Mouse (Mus musculus) kidney, postnatal 25 days (tissue): ENCODE data around the gene Il7r.
"Not testable (repeated sequence)": the region's sequence is repeated elsewhere in the genome, so short reads cannot be mapped to it uniquely, and the experiment has no call there.

Source experiments
- DNase-seq, 2 experiments: peaks; one replicate each; pipeline ENCODE4 v3.0.0; 2021; ENCODE audit warnings: mixed read lengths in 2 of 2

Gene Il7r

DNA sequence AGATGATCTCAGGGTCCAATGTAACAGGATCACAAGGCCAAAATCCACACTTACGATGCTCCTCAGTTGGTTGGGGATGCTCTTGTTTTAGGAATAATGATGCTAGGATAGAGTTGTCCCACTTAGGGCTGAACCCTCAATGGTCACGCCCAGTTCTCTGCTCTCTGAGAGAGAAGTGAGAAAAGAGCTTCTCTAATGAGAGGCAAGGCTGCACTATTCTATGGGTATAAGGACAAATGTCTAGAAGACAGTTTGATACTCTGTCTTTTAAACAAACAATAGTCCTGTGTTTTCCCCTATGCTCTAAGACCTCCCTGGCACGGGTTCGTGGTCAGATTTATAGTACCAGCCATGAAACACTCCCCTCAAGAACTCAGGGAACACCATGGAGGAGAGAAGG, at the start of gene Il7r:
Gene Il7r, minus strand, starts transcription at position 101 of the 400 bp plus-strand sequence.
- no peak for DNase-seq

DNA sequence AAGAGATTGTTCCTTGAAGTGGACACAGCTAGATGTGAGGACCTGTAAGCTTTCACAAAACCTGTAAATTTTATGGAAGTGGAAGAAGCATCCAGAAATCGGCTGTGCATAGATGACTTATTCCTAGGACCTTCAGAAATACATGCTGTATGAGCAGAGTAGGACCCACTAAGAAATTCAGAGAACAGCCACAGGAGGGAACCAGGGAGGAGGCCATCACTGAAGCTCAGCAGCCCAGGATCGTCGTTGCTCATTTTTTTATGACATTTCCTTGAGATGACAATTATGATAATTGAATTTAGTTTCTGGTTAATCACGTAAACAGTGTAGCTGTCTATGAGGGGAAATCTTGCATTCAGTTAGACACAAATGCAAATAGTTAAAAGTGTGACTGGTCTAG, 47.3 kb upstream of the Il7r start:
- DNase-seq, result no peak

DNA sequence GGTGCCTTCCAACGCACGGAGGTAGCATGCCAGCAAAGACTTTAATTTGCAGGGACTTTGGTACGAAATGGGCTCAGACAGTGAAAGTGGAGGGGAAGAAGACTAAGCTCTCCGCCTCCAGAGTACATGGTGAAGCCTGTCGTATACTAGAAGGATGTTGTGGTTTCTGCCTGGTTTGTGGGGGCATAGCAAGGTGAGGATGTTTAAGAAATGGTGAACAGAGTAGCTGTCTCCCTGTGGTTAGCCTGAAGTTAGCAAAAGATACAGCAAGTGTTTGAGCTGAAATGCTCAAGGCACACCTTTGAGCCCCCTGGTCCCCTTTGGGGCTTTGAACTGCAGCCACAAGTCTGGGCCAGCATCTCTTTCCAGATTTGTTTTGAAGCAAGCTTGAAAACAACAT, 44.8 kb upstream of the Il7r start:
- no peak for DNase-seq

DNA sequence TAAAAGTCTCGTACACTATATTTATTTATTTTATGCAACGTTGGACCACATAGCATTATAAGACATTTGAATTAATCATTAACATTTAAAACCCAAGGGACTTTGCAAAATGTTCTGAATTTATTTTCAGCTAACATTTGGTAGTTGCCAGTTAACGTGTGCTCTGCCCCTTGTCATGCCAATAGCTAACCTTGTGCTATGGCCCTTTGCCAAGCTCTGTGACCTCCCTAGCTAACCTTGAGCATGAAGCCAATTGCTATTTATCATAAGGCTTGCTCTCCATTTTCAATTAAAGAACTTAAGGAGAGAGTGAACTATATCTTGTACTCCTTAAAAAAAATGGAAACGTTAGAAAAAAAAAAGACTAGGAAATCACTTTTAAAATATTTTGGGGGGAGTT, 43.4 kb upstream of the Il7r start:
- DNase-seq, result peak; percentile 83 to 84

GRCm38 (mm10) chr15:9572664-9573063, 42.7 kb upstream of the Il7r start:
- DNase-seq, result no peak

DNA sequence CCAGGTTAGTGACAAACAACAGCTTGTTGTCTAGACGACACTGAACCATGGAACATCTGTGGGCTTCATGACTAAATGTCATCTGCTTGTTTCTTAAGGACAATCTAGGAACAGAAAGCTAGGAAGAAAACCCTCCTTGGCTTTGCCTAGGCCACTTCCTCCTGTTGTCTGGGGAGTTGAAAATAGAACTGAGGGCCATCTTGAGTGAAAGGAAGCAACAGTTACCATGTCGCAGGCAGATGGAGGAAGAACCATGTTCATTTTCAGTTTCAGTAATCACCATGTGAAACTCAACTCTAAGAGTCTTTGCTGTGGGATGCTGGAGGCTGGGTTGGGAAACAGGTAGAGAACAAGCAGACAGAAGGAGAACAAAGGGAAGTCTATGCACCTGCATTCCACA, 41.9 kb upstream of the Il7r start:
- no peak for DNase-seq

GRCm38 (mm10) chr15:9567316-9567715, 37.3 kb upstream of the Il7r start:
- DNase-seq, result no peak

GRCm38 (mm10) chr15:9565396-9565795, 35.4 kb upstream of the Il7r start:
- peak in 1 of 2 experiments; percentile 42 for DNase-seq

DNA sequence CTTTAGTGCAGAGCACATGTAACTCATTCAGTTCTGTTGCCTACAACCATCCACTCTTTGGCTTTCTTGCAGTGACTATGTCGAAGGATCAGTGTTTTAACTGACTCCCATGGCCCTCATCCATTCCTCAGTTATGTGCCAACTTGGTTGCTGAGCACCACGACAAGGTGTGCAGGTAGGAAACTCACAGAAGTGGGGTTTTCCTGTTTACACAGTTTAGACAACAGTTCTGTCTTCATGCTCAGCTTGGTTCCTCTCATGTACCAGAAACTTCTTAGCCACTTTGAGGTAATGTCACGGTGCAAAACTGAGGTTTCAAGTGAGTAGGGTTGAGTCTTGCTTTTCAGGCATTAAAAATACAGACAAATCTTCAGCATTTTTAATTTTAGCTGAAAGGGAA, 34.2 kb upstream of the Il7r start:
- DNase-seq, result no peak

DNA sequence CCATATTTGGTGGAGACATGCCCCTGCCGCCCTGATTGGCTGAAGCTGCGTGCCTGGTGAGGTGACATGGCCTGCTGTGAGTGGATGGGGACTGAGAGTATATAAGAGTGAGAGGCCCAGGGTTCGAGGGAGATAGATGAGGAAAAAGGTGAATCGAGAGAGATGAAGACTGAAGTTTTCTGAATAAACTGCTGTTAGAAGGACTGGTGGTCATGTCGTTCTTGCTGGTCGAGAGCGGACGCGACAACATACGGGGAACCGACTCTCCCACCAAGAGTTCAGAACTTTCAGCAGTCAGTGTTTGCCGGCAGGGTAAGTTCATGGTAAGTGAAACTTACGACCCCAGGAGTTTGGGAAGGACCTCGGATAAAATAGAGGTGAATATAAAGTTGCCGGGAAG, 27.3 kb upstream of the Il7r start:
- not testable (repeated sequence) for DNase-seq

GRCm38 (mm10) chr15:9548951-9549350, 19.0 kb upstream of the Il7r start:
- no peak for DNase-seq

DNA sequence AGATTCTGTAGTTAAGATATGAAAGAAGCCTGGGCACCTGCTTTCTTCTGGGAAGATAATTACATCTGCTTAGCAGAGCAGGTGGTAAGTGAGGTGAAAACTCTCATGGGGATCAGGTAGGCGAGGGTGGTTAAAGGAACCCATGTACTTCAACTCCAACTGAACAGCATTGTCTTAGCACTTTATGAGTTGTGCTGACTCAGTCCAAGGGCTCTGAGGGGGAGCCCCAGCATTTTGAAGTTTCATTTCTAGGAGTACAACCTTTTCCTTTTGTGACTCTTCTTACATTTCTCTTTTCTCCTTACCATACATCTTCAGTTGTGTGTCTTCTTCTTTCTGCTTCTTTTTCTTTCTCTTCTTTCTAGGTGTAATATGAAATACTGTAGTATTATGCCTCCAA, 5.2 kb upstream of the Il7r start:
- no peak for DNase-seq

DNA sequence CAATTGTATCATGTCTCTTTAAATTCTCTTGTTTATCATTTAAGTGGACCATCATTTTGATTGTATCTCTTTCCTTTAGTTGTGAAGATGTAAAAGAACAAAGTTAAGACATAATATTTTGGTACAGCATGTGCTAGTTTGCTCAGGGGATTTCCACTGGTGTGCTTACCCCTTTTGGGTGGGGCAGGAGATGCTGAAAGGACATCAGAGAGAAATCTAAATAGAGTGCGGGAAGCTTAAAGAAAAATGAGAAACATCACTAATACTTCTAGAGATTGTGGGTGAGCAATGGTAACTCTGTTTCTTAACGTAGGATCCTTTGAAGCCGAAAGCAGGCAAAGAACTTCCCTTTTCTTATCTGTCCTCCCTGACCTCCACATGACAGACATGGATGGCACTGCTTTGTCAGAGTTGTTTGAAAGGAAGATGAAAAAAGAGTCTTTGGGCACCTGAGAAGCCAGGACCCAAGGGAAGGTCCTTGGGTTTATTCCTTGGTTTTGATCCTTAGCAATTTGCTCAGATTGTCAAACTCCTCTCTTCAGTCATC, 3.5 kb upstream of the Il7r start:
- no peak for DNase-seq

DNA sequence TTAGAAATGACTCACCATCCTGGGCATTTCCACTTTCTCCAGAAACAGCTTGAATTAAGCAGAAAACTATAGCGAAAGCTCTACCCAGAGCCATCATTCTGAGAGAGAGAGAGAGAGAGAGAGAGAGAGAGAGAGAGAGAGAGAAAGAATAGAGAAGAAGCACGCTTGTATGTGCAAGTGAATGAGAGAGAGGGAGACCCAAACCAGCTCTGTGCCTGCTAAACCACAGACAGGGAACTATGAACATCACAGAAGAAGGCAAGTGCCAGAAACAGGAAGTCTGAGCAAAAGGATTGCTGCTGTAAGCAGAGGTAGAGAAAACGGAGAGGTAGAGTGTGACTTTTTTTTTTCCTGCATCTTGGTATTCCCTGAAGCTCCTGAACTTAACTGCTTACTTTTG, 330 bp downstream of the Il7r start:
- DNase-seq, result no peak

DNA sequence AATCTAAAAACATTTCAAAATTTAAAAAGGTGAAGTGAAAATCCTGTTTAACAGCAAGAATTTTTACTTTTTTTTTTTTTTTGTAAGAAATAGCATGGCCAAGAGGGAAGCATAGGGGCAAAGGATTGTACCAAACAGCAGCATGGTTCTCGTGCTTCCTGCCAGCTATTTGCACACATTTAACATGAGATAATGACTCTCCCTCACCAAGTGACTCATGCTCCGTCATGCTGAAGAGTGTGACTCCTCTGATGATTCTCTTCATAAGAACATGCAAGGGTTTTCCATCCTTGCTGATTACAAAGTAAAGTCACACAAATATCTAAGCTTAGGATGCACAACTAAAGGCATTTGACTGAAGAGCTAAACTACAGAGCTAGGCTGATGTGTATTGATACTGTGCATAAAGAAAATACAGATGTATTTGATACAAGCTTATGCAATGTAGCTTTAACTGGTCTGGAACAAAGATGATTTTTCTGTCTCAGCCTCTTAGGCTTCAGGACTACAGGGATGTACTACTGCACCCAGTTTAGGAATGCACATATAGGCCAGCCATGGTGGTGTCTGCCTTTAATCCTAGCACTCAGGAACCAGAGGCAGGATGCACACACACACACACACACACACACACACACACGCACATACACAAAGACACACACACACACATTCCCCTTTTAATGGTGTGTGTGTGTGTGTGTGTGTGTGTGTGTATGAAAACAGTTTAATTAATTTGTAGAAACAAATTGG, 1.6 kb downstream of the Il7r start:
- DNase-seq, result no peak

DNA sequence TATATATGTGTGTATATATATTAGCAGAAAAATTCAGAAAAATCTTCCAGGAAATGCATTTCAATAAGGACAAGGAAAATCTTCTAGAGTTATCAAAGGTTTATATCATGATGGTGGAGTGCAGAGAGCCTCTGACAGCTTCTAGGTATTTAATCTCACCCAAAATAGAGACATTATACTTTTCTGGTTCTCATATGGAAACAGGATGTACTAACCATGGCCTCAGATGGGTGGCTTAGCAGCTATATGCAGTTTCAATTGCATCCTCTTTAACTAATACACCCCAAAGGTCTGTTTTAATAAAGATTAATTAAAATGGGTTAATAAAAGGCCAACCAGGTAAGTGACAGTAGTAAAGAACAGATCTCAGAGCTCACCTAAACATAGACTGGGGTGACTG, 3.6 kb downstream of the Il7r start:
- DNase-seq, result no peak

- DNase-seq, result no peak
Observed at GRCm38 (mm10) chr15:9524907-9525306, 5.1 kb downstream of the Il7r start.

DNA sequence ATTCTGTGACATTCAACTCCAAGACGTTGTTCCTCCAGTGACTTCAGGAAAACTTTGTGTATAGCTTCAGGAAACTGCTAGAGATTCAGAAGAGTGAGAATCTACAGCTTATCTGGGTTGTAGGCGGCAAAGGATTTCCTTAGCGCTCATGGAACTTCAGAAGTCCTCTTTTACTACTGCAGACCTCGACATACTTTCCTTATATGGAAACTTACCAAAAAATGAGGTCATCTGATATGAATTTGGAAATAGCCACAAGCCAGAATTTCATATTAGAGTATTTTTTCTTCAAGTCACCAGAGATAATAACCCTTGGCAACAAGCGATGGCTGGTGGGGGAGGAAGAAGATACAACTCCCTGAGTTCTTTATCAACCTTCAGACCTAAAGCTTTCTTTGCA, 6.0 kb downstream of the Il7r start:
- no peak for DNase-seq

- no peak for DNase-seq
Observed at GRCm38 (mm10) chr15:9523059-9523458, 6.9 kb downstream of the Il7r start.

GRCm38 (mm10) chr15:9492077-9492476, 37.9 kb downstream of the Il7r start:
- no peak for DNase-seq

GRCm38 (mm10) chr15:9489417-9490118, 40.4 kb downstream of the Il7r start:
- DNase-seq, result no peak

DNA sequence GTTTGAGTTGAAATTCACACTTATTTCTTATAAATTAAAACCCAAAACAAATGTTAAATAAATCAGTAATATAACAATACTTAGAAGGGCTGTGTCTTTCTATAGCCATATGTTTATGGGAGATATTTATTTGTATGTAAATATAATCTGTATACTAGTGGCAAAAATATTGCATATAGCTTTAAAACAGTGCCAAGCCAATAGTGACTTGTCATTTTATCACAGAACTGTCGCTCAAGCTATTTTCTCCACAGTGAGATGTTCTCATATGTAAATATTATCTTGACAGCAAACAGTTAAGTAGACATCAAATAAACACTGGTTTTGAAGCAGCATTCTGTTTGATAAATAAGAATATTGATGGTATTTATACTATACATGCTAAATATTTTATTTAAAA, 56.8 kb downstream of the Il7r start:
- no peak for DNase-seq

DNA sequence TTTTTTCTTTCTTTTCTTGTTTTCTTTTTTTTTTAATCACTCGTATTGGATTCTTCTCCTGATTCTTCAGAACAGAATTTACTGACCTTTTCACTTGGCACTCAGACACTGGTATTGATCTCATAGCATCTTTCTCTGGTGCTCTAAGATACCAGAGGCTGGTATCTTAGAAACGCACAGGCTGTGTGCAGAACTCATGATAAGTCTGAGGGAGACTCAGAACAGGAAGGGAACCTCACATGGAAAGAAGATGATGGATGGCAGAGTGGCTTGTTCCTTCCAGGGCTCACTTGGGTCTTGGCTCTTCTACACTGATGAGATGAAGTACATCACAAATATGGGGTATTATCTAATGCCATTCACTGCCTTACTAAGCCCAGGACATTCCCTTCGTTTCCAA, 57.4 kb downstream of the Il7r start:
- no peak for DNase-seq

- DNase-seq, result no peak
Observed at GRCm38 (mm10) chr15:9472167-9472566, 57.8 kb downstream of the Il7r start.
